Mouse (Mus musculus): ENCODE measurements around the gene Nop2. TPM values are rescaled to one million over a fixed set of nuclear protein-coding genes. Genes with fewer than 3 reads are reported as not detected.

The Nop2 gene
- polyA plus RNA-seq, 1 experiment from 2014 or later: 49.1 TPM

DNA sequence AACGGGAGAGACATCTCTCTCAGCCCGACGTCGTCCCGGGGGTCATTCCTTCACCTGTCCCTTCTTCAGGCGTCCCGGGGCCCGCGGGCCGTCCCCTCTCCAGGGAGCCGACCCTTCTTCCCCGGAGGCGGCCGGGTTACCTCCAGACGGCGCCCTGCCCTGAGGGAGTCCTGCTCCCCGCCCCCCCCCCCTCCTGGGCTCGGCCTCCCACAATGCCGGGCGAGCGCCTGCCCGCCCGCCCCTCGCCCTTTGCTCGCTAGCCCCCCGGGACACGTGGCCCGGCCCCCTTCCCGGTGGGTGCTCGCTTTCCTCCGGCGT, 35.5 kb upstream of the Nop2 start:
- Histone ChIP-seq H3K4me1 (peaks cover 42% of the 10 kb centered on the region), H3K9me3 (replicated peaks) (no peaks in the 10 kb centered on the region), H3K4me3 (peak overlapping the region; percentile 97), H3K4me2 (peak overlapping the region; percentile 97), H3K27ac (peak overlapping the region; percentile 95), H3K9ac (peak overlapping the region; percentile 97), H3K36me3 (ENCODE audit: poor library complexity, severe bottlenecking) (peaks cover 33% of the 10 kb centered on the region), H3K27me3 (no peaks in the 10 kb centered on the region)
- no peak for ATAC-seq
- WGBS: 0% methylated on average over 10 of the region's 32 CpGs

DNA sequence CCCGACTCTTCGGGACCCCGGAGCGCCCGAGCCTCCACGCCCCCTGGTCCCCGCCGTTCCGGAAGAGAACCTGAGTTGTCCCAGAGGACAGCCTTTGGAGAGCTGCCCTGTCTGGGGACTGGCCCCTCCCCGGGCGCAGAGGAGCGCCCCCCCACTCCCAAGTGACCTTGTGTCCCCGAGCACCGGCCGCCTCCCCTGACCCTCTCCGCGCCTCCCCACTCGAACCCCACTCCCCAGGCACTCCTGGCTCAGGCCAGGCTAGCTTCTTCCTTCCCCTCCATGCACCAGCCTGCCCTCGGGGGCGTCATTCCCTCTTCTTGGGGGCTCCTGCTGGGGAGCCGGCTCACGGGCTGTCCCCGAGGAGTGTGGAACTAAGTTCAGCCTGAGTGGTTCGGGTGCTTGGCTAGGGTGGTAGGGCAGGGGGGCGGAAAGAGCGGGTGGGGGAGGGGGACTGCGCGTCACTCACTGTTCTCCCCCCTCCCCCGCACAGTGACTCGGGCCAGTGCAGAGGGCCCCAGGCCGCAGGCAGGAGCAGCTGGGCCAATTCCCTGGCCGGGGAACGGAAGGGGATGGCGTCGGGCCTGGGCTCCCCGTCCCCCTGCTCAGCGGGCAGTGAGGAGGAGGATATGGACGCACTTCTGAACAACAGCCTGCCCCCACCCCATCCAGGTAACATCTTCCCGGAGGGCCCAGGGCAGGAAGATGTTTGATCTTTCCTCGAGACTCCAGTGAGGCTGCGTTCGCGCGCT, 34.9 kb upstream of the Nop2 start:
- H3K27me3 ChIP-seq: no peaks in the 10 kb centered on the region
- WGBS: 1% methylated on average over 40 of the region's 44 CpGs

DNA sequence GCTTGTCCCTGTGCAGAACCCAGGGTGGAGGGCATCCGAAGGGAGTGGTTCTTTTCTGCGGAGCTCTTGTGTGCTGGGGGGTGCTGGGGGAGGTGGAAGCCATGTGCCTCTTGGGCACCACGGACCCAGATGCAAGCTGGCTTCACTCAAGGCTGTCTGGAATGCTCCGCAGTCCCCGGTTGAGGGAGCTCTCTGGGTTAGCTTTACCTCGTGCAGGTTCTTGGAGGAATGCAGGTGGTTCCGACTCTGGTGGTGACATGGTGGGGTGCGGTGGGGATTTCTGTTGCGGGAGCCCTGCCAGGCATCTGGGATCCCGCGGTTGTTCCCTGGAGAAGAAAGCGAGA, 34.4 kb upstream of the Nop2 start:
- Histone ChIP-seq H3K9me3 (replicated peaks) (no peaks in the 10 kb centered on the region), H3K9ac (peak overlapping the region; percentile 97), H3K27ac (peak overlapping the region; percentile 95), H3K4me2 (peak overlapping the region; percentile 97), H3K4me1 (peaks cover 42% of the 10 kb centered on the region), H3K36me3 (ENCODE audit: poor library complexity, severe bottlenecking) (peaks cover 44% of the 10 kb centered on the region), H3K4me3 (peak overlapping the region; percentile 97), H3K27me3 (no peaks in the 10 kb centered on the region)
- WGBS: under 1% methylated on average over 12 of the region's 12 CpGs
- ATAC-seq: peak; percentile 7

More for the DNA sequence above, 34.9 kb upstream of the Nop2 start:
- Histone ChIP-seq H3K4me1 (peaks cover 42% of the 10 kb centered on the region), H3K9ac (peak overlapping the region; percentile 97), H3K27ac (peak overlapping the region; percentile 95), H3K4me3 (peak overlapping the region; percentile 97), H3K9me3 (replicated peaks) (no peaks in the 10 kb centered on the region), H3K36me3 (ENCODE audit: poor library complexity, severe bottlenecking) (peaks cover 38% of the 10 kb centered on the region), H3K4me2 (peak overlapping the region; percentile 97)
- ATAC-seq: peak; percentile 36

DNA sequence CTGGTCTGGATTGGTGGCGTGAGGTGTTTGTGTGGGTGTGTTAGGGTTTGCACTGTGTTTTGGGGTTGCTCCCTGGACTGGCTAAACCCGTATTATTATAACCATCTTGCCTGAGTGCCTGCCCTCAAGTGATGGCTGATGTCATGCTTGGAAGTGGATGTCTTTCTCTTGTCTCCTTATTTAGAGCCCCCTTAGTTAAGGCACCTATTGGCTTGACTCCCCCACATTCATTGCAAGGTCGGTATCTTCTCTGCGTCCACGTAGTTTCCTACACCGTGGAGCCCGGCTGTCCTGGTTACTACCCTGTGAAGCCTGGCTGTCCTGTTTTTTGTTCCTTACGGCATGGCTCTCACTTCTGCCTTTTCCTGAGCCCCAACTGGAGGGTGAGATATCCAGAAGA, 33.8 kb upstream of the Nop2 start:
- H3K4me3 ChIP-seq: peak overlapping the region; percentile 97
- no peak for ATAC-seq
- peaks cover 50% of the 10 kb centered on the region for H3K36me3 ChIP-seq (ENCODE audit: poor library complexity, severe bottlenecking)
- peak overlapping the region; percentile 6; the same call in 1 of the 2 replicates for H3K27ac ChIP-seq
- peaks cover 42% of the 10 kb centered on the region for H3K4me1 ChIP-seq
- WGBS: 53% methylated on average over 8 of the region's 8 CpGs
- no peaks in the 10 kb centered on the region for H3K27me3 ChIP-seq
- peak overlapping the region; percentile 97 for H3K4me2 ChIP-seq
- peak overlapping the region; percentile 97 for H3K9ac ChIP-seq
- no peaks in the 10 kb centered on the region for H3K9me3 ChIP-seq (replicated peaks)

DNA sequence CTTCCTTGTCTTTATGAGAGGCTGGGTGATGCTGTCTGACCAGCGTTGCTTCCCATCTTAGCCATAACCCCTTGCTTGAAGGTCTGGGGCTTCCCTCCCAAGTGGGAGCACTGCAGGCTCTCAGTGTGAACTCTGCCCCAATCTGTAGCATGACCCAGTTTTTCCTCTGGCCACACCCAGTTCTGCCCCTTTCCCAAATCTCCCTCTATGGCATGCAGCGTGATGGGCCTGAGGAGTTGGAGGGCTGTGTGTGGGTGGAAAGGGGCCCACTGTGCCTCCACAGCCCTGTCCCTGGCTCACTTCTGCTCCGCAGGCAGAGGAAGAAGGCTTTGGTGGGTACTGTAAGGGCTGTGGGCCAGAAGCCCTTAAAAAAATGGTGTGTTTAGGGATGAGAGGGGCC, 33.2 kb upstream of the Nop2 start:
- Histone ChIP-seq H3K4me3 (peak overlapping the region; percentile 97), H3K36me3 (ENCODE audit: poor library complexity, severe bottlenecking) (peaks cover 56% of the 10 kb centered on the region), H3K4me2 (peak overlapping the region; percentile 97), H3K27ac (peak overlapping the region; percentile 90), H3K4me1 (peaks cover 42% of the 10 kb centered on the region), H3K9me3 (replicated peaks) (no peaks in the 10 kb centered on the region), H3K27me3 (no peaks in the 10 kb centered on the region), H3K9ac (peak overlapping the region; percentile 97)
- no peak for ATAC-seq
- 59% methylated on average over 3 of the region's 3 CpGs for WGBS

DNA sequence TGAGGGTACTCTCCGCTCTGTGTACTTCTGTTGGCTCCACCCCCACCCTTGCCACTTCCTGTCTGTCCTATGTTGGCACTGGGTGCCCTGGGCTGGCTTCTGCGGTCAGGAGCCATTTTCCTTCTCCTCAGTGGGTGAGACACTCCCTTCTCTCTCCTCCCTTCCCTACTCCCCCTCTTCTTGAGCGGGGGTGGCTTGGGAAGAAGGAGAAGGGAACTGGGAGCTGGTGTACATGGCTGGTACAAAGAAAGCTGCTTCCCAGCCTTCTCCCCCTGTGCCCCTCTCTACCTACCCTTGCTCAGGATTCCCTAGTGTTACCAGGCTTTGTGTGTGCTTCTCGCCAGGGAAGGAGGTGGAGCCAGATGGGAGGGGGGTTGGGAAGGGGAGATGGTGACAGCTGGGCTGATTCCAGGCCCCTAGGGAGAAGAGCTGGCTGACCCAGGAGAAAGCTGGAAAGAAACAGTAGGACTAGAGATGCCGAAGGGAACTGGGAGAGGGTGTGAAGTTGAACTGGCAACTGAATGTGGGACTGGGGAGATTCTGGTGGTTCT, 32.2 kb upstream of the Nop2 start:
- H3K36me3 ChIP-seq (ENCODE audit: poor library complexity, severe bottlenecking): peaks cover 65% of the 10 kb centered on the region
- peak; percentile 12; the same call in 1 of the 2 replicates for ATAC-seq

DNA sequence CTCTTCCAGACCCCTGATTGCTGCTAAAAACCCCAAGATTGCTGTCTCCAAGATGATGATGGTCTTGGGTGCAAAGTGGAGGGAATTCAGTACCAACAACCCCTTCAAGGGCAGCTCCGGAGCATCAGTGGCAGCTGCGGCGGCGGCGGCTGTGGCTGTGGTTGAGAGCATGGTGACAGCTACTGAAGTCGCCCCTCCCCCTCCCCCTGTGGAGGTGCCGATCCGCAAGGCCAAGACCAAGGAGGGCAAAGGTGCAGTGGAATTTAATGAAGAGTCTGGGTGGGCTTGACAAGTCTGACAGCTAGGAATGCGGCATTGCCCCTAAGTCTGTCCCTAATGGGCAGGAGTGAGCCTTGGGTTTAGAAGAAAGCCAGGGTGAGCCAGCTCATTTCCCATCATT, 30.3 kb upstream of the Nop2 start:
- H3K4me1 ChIP-seq: peaks cover 35% of the 10 kb centered on the region
- WGBS: 89% methylated on average over 9 of the region's 9 CpGs
- H3K27ac ChIP-seq: no peak overlapping the region
- no peaks in the 10 kb centered on the region for H3K9me3 ChIP-seq (replicated peaks)
- no peak for ATAC-seq
- H3K27me3 ChIP-seq: no peaks in the 10 kb centered on the region
- no peak overlapping the region for H3K9ac ChIP-seq
- H3K36me3 ChIP-seq (ENCODE audit: poor library complexity, severe bottlenecking): peaks cover 85% of the 10 kb centered on the region
- no peak overlapping the region for H3K4me2 ChIP-seq
- H3K4me3 ChIP-seq: no peak overlapping the region

More for the DNA sequence above, 32.2 kb upstream of the Nop2 start:
- Histone ChIP-seq H3K4me3 (peak overlapping the region; percentile 97), H3K9me3 (replicated peaks) (no peaks in the 10 kb centered on the region), H3K27ac (peak overlapping the region; percentile 90), H3K4me2 (peak overlapping the region; percentile 97), H3K4me1 (peaks cover 42% of the 10 kb centered on the region), H3K9ac (peak overlapping the region; percentile 97), H3K27me3 (no peaks in the 10 kb centered on the region)
- 37% methylated on average over 5 of the region's 5 CpGs for WGBS

DNA sequence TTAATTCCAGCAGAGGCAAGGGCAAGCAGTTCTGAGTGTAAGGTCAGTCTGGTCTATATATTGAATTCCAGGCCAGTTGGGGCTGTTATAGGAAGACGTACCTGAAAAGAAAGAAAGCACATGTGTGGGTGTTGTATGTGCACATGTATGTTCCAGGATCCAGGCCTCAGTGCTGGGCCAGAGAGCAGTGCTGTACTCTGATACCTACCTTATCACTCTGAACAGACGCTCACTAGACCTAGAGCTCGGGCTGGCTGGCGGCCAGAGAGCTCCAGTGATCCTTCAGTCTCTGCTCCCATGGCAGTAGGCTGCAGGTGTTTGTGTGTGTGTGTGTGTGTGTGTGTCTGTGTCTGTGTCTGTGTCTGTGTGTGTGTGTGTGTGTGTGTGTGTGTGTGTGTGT, 27.5 kb upstream of the Nop2 start:
- no peak for ATAC-seq
- no peak overlapping the region for H3K4me3 ChIP-seq

DNA sequence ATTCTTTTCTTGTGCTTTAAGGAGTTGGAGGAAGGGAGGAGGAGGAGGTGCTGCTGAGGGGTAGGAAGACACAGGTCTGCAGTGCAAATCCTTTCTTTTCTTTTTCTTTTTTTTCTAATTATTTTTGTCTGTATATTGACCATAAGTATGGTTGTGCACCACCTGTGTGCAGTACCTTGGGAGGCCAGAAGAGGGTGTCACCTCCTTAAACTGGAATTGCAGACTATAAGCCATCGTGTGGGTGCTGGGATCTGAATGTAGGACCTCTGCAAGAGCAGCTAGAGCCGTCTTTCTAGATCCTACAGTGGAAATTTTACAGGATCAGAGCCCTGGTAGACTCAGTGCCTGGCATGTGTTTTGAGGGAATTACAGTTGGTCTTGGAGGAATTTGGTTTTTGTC, 24.0 kb upstream of the Nop2 start:
- Histone ChIP-seq H3K4me1 (no peaks in the 10 kb centered on the region), H3K9ac (no peak overlapping the region), H3K9me3 (replicated peaks) (no peaks in the 10 kb centered on the region), H3K4me3 (no peak overlapping the region), H3K4me2 (no peak overlapping the region), H3K27ac (no peak overlapping the region), H3K27me3 (no peaks in the 10 kb centered on the region), H3K36me3 (ENCODE audit: poor library complexity, severe bottlenecking) (peaks cover 99% of the 10 kb centered on the region)
- no peak for ATAC-seq
- 95% methylated on average over 2 of the region's 2 CpGs for WGBS

More for the DNA sequence above, 27.5 kb upstream of the Nop2 start:
- Histone ChIP-seq H3K27ac (no peak overlapping the region), H3K36me3 (ENCODE audit: poor library complexity, severe bottlenecking) (peaks cover 99% of the 10 kb centered on the region), H3K4me1 (peaks cover 15% of the 10 kb centered on the region), H3K9me3 (replicated peaks) (no peaks in the 10 kb centered on the region), H3K4me2 (no peak overlapping the region), H3K9ac (no peak overlapping the region), H3K27me3 (no peaks in the 10 kb centered on the region)
- WGBS: 91% methylated on average over 4 of the region's 4 CpGs

DNA sequence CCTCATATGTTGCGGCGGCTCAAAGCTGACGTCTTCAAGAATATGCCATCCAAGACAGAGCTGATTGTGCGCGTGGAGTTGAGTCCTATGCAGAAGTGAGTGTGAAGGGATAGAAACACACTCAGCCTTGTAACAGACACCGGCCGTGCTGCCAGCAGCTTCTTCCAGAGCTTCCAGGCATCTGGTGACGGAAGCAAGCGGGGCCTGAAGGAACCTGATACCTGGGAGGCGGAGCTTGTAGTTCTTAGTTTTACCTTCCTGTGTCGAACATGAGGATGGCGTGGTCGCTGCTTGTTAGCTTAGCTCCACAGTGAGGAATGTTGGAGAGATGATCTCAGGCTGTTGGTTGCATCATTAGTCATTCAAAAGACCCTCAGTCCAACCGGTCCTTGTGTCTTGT, 22.3 kb upstream of the Nop2 start:
- WGBS: 90% methylated on average over 14 of the region's 14 CpGs
- Histone ChIP-seq H3K36me3 (ENCODE audit: poor library complexity, severe bottlenecking) (peaks cover 100% of the 10 kb centered on the region), H3K9ac (no peak overlapping the region), H3K27ac (no peak overlapping the region), H3K4me1 (no peaks in the 10 kb centered on the region), H3K4me2 (no peak overlapping the region), H3K9me3 (replicated peaks) (no peaks in the 10 kb centered on the region), H3K27me3 (no peaks in the 10 kb centered on the region), H3K4me3 (no peak overlapping the region)
- no peak for ATAC-seq

DNA sequence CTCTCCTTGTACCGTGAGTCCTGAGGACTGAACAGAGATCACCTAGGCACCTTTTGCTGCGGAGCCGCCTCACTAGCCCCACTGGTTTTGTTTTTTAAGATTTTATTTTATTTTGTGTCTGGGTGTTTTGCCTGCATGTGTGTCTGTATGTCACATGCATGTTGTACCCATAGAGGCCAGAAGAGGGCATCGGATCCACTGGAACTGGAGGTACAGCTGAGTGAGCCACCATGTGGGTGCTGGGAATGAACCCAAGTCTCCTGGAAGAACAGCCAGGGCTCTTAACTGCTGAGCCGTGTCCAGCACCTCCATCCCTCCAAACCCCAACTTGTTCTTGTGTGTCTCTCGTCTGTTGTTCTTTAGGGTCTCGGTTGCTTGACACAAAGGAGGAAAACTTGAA, 20.8 kb upstream of the Nop2 start:
- WGBS: 90% methylated on average over 7 of the region's 7 CpGs
- ATAC-seq: no peak
- H3K9ac ChIP-seq: no peak overlapping the region

DNA sequence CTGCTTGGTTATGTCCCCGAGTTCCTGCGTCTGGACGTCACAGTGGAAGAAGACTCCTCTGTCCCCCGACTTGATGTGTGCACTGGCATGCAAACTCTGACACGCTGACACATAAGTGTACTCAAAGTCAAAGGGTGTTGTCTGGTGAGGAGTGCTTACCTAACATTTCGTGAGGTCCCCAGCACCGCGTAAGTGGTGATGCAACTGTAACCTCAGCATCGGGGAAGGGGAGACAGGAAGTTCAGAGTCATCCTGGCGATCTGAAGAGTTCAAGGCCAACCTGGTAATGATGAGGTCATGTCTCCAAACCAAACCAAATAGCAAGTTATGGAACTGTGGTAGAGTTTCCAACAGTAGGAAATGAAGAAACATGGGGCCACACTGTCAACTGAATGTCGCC, 19.2 kb upstream of the Nop2 start:
- Histone ChIP-seq H3K36me3 (ENCODE audit: poor library complexity, severe bottlenecking) (peaks cover 98% of the 10 kb centered on the region), H3K4me3 (no peak overlapping the region), H3K4me2 (no peak overlapping the region), H3K27me3 (no peaks in the 10 kb centered on the region), H3K9ac (no peak overlapping the region), H3K9me3 (replicated peaks) (no peaks in the 10 kb centered on the region), H3K27ac (no peak overlapping the region), H3K4me1 (no peaks in the 10 kb centered on the region)
- no peak for ATAC-seq
- 95% methylated on average over 11 of the region's 11 CpGs for WGBS

More for the DNA sequence above, 20.8 kb upstream of the Nop2 start:
- no peak overlapping the region for H3K27ac ChIP-seq
- H3K27me3 ChIP-seq: no peaks in the 10 kb centered on the region
- H3K9me3 ChIP-seq (replicated peaks): no peaks in the 10 kb centered on the region
- peaks cover 98% of the 10 kb centered on the region for H3K36me3 ChIP-seq (ENCODE audit: poor library complexity, severe bottlenecking)
- H3K4me2 ChIP-seq: no peak overlapping the region
- no peak overlapping the region for H3K4me3 ChIP-seq
- no peaks in the 10 kb centered on the region for H3K4me1 ChIP-seq

DNA sequence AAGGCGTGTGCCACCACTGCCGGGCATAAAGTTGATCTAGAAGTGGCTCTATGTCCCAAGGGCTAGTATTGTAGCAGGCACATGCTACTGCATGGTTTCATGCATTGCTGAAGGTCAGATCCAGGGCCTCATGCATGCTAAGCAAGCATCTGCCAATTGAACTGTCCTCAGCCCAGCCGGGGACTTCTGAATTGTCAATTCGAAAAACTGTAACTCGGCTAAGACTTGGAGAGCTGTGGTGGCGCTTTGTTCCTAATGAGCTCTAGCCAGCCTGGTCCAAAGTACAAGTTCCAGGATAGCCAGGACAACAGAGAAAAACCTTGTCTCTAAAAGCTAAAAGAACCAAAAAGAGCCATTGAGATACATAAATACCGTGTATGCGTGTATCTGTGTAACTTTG, 12.3 kb upstream of the Nop2 start:
- H3K4me3 ChIP-seq: no peak overlapping the region
- no peaks in the 10 kb centered on the region for H3K9me3 ChIP-seq (replicated peaks)
- no peak for ATAC-seq
- no peak overlapping the region for H3K27ac ChIP-seq
- H3K4me1 ChIP-seq: no peaks in the 10 kb centered on the region
- H3K27me3 ChIP-seq: no peaks in the 10 kb centered on the region
- H3K36me3 ChIP-seq (ENCODE audit: poor library complexity, severe bottlenecking): peaks cover 97% of the 10 kb centered on the region
- 94% methylated on average over 8 of the region's 8 CpGs for WGBS
- no peak overlapping the region for H3K4me2 ChIP-seq
- no peak overlapping the region for H3K9ac ChIP-seq
